ENCODE assay signal across 10 mouse cellular contexts in the genomic region with DNA sequence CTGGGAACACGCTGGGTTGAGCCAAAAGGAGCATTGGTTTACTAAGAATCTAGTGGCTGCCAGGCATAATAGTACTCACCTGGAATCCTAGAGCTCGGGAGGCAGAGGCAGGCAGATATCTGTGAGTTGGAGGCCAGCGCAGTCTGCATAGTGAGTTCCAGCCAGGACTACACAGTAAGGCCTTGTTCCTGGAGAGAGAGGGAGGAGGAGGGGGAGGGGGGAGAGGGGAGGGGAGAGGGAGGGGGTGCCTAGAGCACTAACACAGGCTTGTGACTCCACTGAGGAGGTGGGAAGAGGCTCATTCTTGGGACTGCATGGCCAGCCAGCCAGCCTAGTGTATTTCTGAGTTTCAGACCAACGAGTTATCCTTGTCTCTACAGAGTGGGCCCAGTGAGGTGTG.
A peak's percentile ranks its signal among the peaks of the same experiment; 100 is the strongest.
DNase-seq lines count a peak whose midpoint lies in the region; ATAC-seq and TF ChIP-seq lines count a peak whose summit lies in the region.
"Had no signal": no experiment of that assay in that cellular context is flagged by ENCODE, and none has a peak within 500 bp of the region (broad histone marks: within the 10 kb centered on the region; RNA-seq: fewer than 3 reads in every experiment).

No protein-coding gene starts in this region.

- DNase-seq in midbrain, postnatal 0 days (ENCODE audit: low spot score) = no peak
- no peak for DNase-seq in layer of hippocampus, adult 2 months (ENCODE audit: low spot score in 2 of 2)
- DNase-seq in right cerebral cortex, postnatal 10 days (ENCODE audit: low spot score in 2 of 2) = no peak
- DNase-seq: left cerebral cortex, postnatal 4 days had no signal

- H3K27me3 ChIP-seq in heart, embryonic 15.5 days = no peaks in the 10 kb centered on the region
- H3K27me3 ChIP-seq in heart, embryonic 12.5 days (replicated peaks) = no peaks in the 10 kb centered on the region
- H3K27me3 ChIP-seq in midbrain, embryonic 12.5 days = peaks cover 10% of the 10 kb centered on the region
- no peaks in the 10 kb centered on the region for H3K27me3 ChIP-seq in midbrain, postnatal 0 days (ENCODE audit: insufficient read depth, low read length)
- peaks cover 20% of the 10 kb centered on the region for H3K27me3 ChIP-seq in hindbrain, embryonic 12.5 days
- peaks cover 15% of the 10 kb centered on the region; the same call in 1 of the 2 replicates for H3K27me3 ChIP-seq in neural tube, embryonic 15.5 days (replicated peaks)

- no peak overlapping the region for H3K9ac ChIP-seq in heart, embryonic 15.5 days
- H3K9ac ChIP-seq in heart, embryonic 12.5 days = no peak overlapping the region
- H3K9ac ChIP-seq in midbrain, embryonic 12.5 days (replicated peaks) = no peak overlapping the region
- no peak overlapping the region for H3K9ac ChIP-seq in midbrain, postnatal 0 days (replicated peaks; ENCODE audit: low read length, poor library complexity, severe bottlenecking)
- H3K9ac ChIP-seq in hindbrain, embryonic 12.5 days = no peak overlapping the region
- H3K9ac ChIP-seq in neural tube, embryonic 15.5 days (replicated peaks) = no peak overlapping the region

- peaks cover 24% of the 10 kb centered on the region for H3K4me1 ChIP-seq in heart, embryonic 15.5 days (replicated peaks)
- H3K4me1 ChIP-seq in heart, embryonic 12.5 days (replicated peaks) = peaks cover 40% of the 10 kb centered on the region
- peaks cover 18% of the 10 kb centered on the region for H3K4me1 ChIP-seq in midbrain, embryonic 12.5 days
- no peaks in the 10 kb centered on the region; the same call in 1 of the 2 replicates for H3K4me1 ChIP-seq in midbrain, postnatal 0 days (ENCODE audit: insufficient read depth, low read length)
- H3K4me1 ChIP-seq in hindbrain, embryonic 12.5 days = peaks cover 26% of the 10 kb centered on the region
- peaks cover 16% of the 10 kb centered on the region for H3K4me1 ChIP-seq in neural tube, embryonic 15.5 days

- H3K27ac ChIP-seq in heart, embryonic 15.5 days = 0 out of 2 replicates have a peak overlapping the region, but pooled peaks have one; percentile 32
- H3K27ac ChIP-seq in heart, embryonic 12.5 days (ENCODE audit: poor library complexity, severe bottlenecking) = no peak overlapping the region
- 0 out of 2 replicates have a peak overlapping the region, but pooled peaks have one; percentile 8 for H3K27ac ChIP-seq in midbrain, embryonic 12.5 days (replicated peaks)
- no peak overlapping the region for H3K27ac ChIP-seq in midbrain, postnatal 0 days (ENCODE audit: low read depth, low read length)
- peak overlapping the region; percentile 52; the same call in 1 of the 2 replicates for H3K27ac ChIP-seq in hindbrain, embryonic 12.5 days
- H3K27ac ChIP-seq in neural tube, embryonic 15.5 days (replicated peaks) = peak overlapping the region; percentile 62; the same call in 1 of the 2 replicates
- no peak overlapping the region for H3K27ac ChIP-seq in layer of hippocampus, adult 2 months
- H3K27ac ChIP-seq: gastrocnemius, adult 2 months had no signal

- H3K36me3 ChIP-seq in heart, embryonic 15.5 days = no peaks in the 10 kb centered on the region
- no peaks in the 10 kb centered on the region for H3K36me3 ChIP-seq in heart, embryonic 12.5 days
- no peaks in the 10 kb centered on the region for H3K36me3 ChIP-seq in midbrain, embryonic 12.5 days
- no peaks in the 10 kb centered on the region for H3K36me3 ChIP-seq in midbrain, postnatal 0 days (ENCODE audit: insufficient read depth, low read length)
- no peaks in the 10 kb centered on the region for H3K36me3 ChIP-seq in hindbrain, embryonic 12.5 days
- no peaks in the 10 kb centered on the region for H3K36me3 ChIP-seq in neural tube, embryonic 15.5 days

- no peak overlapping the region for H3K4me3 ChIP-seq in heart, embryonic 15.5 days
- H3K4me3 ChIP-seq in heart, embryonic 12.5 days = no peak overlapping the region
- H3K4me3 ChIP-seq in midbrain, embryonic 12.5 days = no peak overlapping the region
- H3K4me3 ChIP-seq in midbrain, postnatal 0 days (ENCODE audit: low read depth, low read length) = no peak overlapping the region
- H3K4me3 ChIP-seq in hindbrain, embryonic 12.5 days = no peak overlapping the region
- no peak overlapping the region for H3K4me3 ChIP-seq in neural tube, embryonic 15.5 days (replicated peaks)
- no peak overlapping the region for H3K4me3 ChIP-seq in layer of hippocampus, adult 2 months
- H3K4me3 ChIP-seq: gastrocnemius, adult 2 months had no signal

- no peak for ATAC-seq in heart, embryonic 15.5 days (replicated peaks; ENCODE audit: insufficient number of reproducible peaks, insufficient read depth, low FRiP score, low read depth)
- no peak for ATAC-seq in heart, embryonic 12.5 days (ENCODE audit: insufficient number of reproducible peaks, low FRiP score)
- ATAC-seq in midbrain, embryonic 12.5 days (ENCODE audit: low FRiP score, low read depth) = 0 out of 2 replicates have a peak, but pooled peaks have one; percentile 38
- no peak for ATAC-seq in midbrain, postnatal 0 days (ENCODE audit: low FRiP score)
- peak; percentile 43; the same call in 1 of the 2 replicates for ATAC-seq in hindbrain, embryonic 12.5 days (ENCODE audit: low FRiP score)
- ATAC-seq in neural tube, embryonic 15.5 days (ENCODE audit: low FRiP score) = 0 out of 2 replicates have a peak, but pooled peaks have one; percentile 38

- H3K4me2 ChIP-seq in heart, embryonic 15.5 days = no peak overlapping the region
- H3K4me2 ChIP-seq in heart, embryonic 12.5 days = no peak overlapping the region
- no peak overlapping the region for H3K4me2 ChIP-seq in midbrain, embryonic 12.5 days (replicated peaks)
- H3K4me2 ChIP-seq in midbrain, postnatal 0 days (ENCODE audit: low read depth, low read length, poor library complexity, severe bottlenecking) = no peak overlapping the region
- H3K4me2 ChIP-seq in hindbrain, embryonic 12.5 days (replicated peaks) = no peak overlapping the region
- peak overlapping the region; percentile 1 for H3K4me2 ChIP-seq in neural tube, embryonic 15.5 days

- TF ChIP-seq CTCF in midbrain, postnatal 0 days (IDR thresholded peaks at IDR 0.05) = no peak
- no peak for TF ChIP-seq CTCF in layer of hippocampus, adult 2 months (conservative IDR thresholded peaks at IDR 0.05)

- WGBS in heart, embryonic 15.5 days = 73% methylated on average over 4 of the region's 4 CpGs
- WGBS in heart, embryonic 12.5 days = 78% methylated on average over 4 of the region's 4 CpGs
- WGBS in midbrain, embryonic 12.5 days = 79% methylated on average over 4 of the region's 4 CpGs
- WGBS in midbrain, postnatal 0 days = 85% methylated on average over 4 of the region's 4 CpGs
- whole genome bisulfite sequencing in hindbrain, embryonic 12.5 days = 70% methylated on average over 4 of the region's 4 CpGs
- 48% methylated on average over 4 of the region's 4 CpGs for WGBS in neural tube, embryonic 15.5 days

- no peaks in the 10 kb centered on the region for H3K9me3 ChIP-seq in heart, embryonic 15.5 days (replicated peaks)
- no peaks in the 10 kb centered on the region for H3K9me3 ChIP-seq in heart, embryonic 12.5 days (replicated peaks)
- no peaks in the 10 kb centered on the region for H3K9me3 ChIP-seq in midbrain, embryonic 12.5 days
- no peaks in the 10 kb centered on the region for H3K9me3 ChIP-seq in midbrain, postnatal 0 days (ENCODE audit: low read length)
- no peaks in the 10 kb centered on the region for H3K9me3 ChIP-seq in hindbrain, embryonic 12.5 days (replicated peaks)
- H3K9me3 ChIP-seq in neural tube, embryonic 15.5 days (replicated peaks) = no peaks in the 10 kb centered on the region

Comparison
In these comparisons a context has a peak if more than half of its experiments do, and no peak if none do; other contexts are left out.
1. ATAC-seq: peak in midbrain, embryonic 12.5 days (single experiment), hindbrain, embryonic 12.5 days (single experiment) and neural tube, embryonic 15.5 days (single experiment); none in heart, embryonic 15.5 days (single experiment), heart, embryonic 12.5 days (single experiment) and midbrain, postnatal 0 days (single experiment).
2. H3K27ac ChIP-seq: peak in heart, embryonic 15.5 days (single experiment), midbrain, embryonic 12.5 days (single experiment), hindbrain, embryonic 12.5 days (single experiment) and neural tube, embryonic 15.5 days (single experiment); none in heart, embryonic 12.5 days (single experiment), midbrain, postnatal 0 days (single experiment) and layer of hippocampus, adult 2 months (single experiment).